Mouse (Mus musculus): ENCODE measurements at regions not wholly inside any gene's neighbourhood (a gene's known extent, or its start where the extent isn't known, plus 50 kb on each side); places are given as distances from the start of the nearest gene placed in this dataset.

DNA sequence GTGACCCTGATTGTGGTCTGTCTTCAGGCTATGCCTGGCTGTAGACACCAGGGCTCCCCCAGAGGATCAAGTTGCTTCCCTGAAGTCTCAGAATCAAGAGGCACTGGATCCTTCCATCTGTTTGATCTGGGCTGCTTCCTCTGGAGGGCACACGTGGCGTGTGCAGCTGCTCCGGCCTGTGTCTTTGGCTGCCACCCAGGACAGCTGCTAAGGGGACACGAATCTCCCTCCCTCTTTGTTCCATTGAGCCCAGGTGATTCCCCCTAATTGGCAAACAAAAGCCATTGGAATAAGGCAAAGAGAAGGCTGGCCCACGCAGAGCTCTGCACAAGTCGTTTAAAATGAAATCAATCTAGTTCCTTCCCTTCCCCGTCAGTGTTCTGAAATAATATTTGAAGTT, 170.7 kb upstream of the Gas1 start:
- H3K4me3 ChIP-seq = no peak overlapping the region
- TF ChIP-seq CTCF (IDR thresholded peaks at IDR 0.05) = no peak
- intact Hi-C loops (cut with DNase I) = no loop called here
- H3K27ac ChIP-seq = peak overlapping the region; percentile 58
- peak; percentile 78 for DNase-seq

DNA sequence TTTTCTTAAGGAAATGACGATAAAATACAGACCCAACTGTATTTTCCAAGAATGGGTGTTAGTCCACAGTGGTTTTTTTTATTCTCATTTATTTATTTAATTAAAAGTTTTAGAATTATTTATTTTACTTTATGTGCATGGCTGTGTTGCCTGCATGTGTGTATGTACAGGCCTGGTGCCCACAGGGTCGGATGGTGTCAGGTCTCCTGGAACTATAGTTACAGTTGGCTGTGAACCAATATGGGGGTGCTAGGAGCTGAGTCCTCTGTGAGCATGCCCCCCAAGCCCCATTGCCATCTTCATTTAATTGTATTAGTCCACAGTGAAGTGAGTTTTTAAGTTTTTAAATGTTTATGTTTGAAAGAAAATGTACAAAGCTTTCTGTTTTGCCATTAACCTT, 171.3 kb upstream of the Gas1 start:
- TF ChIP-seq CTCF (IDR thresholded peaks at IDR 0.05) = no peak

DNA sequence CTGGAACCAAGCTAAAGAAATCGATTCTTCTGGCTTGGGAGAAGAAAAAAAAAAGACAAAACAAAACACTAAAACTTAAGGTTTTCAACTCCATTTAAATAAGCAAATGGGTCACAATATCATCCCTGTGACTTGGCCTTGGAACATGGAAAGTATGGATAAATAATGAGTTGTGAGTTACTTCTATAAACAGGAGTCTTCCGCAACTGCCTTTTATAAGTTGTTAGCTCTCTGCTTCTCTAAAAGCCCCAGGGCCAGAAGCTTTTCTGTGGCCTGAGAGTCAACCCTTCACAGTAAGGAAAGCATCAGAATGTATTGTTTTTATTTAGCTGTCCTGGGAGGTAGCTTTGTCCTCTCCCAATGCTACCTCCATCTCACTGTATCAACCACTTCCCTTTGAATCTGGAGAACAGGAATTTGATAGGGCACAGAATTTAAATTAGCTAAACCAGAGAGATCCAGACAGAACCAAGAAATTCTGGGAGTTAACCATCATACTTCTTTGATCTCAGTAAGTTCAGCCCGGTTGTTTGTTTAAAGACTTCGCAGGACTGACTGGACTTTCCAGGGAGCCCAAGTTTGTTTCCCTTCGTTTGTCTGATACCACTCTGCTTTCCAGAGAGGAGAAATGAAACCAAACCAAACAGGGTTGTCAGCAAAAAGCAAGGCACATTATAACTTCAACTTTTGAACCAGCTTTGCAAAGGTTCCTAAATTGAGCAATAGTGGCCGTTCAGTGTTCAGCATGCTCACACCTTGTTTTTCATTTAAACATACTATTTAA, 178.7 kb upstream of the Gas1 start:
- intact Hi-C loops (cut with DNase I) = no loop called here
- no peak for TF ChIP-seq CTCF (IDR thresholded peaks at IDR 0.05)
- Histone ChIP-seq H3K4me3 (no peak overlapping the region), H3K27ac (peak overlapping the region; percentile 63)
- DNase-seq = no peak

More for the DNA sequence above, 171.3 kb upstream of the Gas1 start:
- intact Hi-C loops (cut with DNase I) = no loop called here
- no peak for DNase-seq
- Histone ChIP-seq H3K27ac (peak overlapping the region; percentile 58; the same call in 1 of the 2 replicates), H3K4me3 (no peak overlapping the region)

DNA sequence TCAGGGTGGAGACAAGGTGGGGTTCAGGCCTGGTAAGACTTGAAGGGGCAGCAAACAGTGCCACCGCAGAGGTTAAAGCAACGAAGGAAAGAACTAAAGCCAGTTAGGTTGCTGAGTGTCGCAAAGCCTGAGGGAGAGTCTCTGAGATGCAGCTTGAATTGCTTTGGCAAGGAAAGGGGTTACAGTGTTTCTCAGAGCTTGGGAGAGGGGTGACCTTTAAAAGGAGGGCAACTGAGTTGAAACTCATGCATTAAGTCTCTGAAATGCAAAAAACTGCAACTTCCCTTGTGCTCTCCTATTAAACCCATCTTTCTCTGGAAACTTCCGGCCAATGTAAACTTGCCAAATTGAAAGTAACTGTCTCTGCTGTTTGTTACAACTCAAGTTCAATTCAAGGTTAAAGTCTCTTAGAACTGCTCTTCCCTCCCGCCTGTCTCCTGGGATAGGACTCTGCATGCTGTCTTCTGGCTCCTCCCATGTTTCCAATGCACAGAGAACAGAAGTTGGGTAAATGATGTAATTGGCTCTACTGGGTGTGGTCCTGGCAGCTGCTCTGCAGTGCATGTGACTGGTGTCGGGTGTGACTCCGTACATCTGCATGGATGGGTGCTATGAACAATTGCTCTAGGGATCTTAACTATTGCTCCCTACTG, 181.4 kb upstream of the Gas1 start:
- Histone ChIP-seq H3K27ac (peak overlapping the region; percentile 59), H3K4me3 (no peak overlapping the region)
- no peak for TF ChIP-seq CTCF (IDR thresholded peaks at IDR 0.05)
- no peak for DNase-seq
- intact Hi-C loops (cut with DNase I) = no loop called here

DNA sequence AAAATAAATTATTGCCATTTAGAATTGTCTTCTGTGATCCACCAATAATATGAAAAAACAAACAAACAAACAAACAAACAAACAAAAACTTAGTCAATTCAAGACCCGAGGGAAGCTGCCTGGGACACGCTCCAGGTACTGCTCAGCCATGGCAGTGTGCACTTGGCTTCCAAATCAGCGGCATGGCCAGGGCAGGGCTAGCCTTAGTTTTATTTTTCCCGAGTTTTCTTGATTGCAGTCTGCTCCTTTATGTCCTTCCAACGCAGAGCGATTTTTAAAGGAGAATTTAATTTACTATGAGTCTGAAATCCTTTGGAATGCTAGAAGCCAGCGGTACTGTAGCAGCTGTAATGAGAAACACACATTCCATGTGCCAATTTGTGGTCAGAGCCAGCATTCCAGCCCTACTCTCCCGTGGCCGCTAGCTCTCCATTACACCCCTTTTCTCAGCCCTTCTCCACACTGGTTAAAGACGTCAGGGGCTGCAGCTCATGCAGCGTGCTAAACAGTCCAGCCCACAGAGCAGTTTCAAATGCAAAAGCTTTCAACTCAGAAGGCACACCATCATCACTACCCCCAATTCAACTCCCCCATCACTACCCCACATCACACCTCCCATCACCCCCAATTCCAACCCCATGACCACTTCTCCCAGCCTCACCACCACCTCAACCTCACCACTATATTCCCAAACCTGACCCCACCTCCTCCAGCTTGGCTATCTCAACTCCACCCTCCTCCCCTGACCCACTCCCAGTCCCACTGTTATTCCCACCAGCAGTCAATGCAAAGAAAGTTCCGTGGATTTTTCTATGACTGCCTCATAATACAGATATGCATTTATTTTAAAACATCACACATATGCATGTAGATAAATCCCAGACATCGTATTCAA, 187.9 kb upstream of the Gas1 start:
- Histone ChIP-seq H3K4me3 (peak overlapping the region; percentile 54), H3K27ac (peak overlapping the region; percentile 50)
- peak; percentile 57 for DNase-seq
- no peak for TF ChIP-seq CTCF (IDR thresholded peaks at IDR 0.05)
- intact Hi-C loops (cut with DNase I) = no loop called here

DNA sequence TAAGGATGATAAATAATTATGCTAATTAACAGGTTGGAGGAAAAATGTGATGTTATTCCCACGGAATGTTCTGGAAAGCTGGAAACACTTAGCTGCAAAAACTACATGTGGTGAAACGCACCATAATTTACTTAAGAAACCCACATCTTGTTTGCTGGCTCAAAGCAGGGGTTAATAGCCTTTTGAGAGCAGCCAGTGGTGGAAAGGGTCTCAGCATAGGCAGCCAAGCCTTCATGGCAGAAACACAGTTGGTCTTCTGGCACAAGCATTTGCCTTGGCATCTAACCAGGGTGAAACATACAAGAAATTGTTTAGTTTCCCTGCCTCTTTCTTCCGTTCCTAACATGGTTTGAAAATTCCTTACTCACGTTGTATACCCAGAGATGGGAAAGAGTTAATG, 192.1 kb upstream of the Gas1 start:
- Histone ChIP-seq H3K4me3 (no peak overlapping the region), H3K27ac (no peak overlapping the region)
- no peak for TF ChIP-seq CTCF (IDR thresholded peaks at IDR 0.05)
- DNase-seq = no peak
- intact Hi-C loops (cut with DNase I) = no loop called here

DNA sequence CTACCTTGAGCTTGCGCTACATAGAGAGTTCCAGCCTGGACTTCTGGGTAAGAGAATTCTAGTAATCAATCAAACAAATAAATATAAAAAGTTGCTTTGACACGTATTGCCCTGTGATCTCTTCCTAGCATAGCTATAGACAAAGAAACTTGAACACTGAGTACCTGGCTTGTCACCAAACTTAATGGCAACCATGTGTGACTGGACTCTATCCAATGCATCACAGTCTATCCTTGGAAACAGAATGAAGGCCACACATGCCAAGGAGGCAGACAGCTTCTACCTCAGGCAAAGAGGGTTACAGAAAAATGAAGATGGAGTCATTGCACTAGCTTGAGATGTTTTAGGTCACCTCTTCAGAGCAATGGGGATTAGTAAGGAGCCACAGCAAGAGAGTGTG, 194.5 kb upstream of the Gas1 start:
- no peak for TF ChIP-seq CTCF (IDR thresholded peaks at IDR 0.05)
- Histone ChIP-seq H3K4me3 (no peak overlapping the region), H3K27ac (no peak overlapping the region)
- no peak for DNase-seq
- intact Hi-C loops (cut with DNase I) = no loop called here

DNA sequence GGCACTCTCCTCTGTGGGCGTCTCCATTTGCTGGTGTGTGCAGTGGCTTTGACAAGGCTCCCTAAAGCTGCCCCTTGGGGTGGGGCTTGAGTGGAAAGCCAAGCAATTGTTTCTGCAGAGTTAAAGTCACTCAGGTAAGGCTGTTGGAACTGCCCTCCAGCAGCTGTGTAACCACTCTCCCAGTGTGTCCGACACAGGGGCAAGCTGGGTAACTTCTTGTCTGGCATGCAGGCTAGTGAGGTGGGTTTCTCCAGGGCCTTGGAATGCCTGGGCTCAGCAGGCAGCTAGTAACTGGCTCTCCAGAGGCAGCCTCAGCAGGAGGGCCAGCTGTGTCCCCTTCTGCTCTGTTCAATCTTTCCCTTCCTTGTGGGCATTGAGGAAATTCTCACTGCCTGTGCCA, 199.5 kb upstream of the Gas1 start:
- DNase-seq = no peak
- intact Hi-C loops (cut with DNase I) = no loop called here
- TF ChIP-seq CTCF (IDR thresholded peaks at IDR 0.05) = no peak
- Histone ChIP-seq H3K4me3 (no peak overlapping the region), H3K27ac (no peak overlapping the region)

DNA sequence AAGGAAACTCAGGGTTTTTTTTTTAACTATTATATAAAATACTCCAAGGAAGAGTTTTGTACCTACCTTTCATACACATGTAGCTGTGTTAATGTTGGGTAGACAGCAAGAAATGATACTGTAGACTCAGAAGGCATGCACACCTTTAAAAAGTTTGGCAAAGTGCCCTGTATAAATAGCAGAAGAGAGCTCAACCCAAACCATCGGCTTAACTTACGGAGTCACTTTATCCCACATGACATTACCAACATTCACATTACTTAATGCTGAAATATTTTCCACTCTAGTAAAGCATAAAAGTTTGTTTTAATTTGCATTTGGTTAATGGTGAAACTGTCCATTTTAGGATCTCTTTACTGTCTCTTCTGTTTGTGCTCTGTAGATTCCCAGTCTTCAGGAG, 205.7 kb upstream of the Gas1 start:
- no peak overlapping the region for H3K27ac ChIP-seq
- intact Hi-C loops (cut with DNase I) = no loop called here

DNA sequence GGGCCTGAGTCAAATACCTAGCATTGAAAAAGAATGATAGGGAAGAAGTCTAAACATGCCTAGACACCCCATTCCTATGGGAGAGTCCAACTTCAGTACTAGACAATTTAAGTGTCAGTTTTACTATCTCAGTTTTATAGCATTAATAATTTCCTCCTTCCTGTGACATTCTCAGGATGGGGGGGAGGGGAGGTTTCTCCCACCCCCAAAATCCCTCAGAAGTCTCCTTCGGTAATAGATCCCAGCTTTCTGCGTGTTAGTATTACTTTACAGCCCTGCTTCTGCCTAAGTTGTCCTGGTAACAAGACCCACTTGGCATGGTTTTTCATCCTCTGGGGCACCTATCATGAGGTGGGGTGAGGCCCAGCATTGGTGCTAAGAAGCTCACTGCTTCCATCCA, 202.9 kb upstream of the Dapk1 start:
- intact Hi-C loops (cut with DNase I) = no loop called here
- Histone ChIP-seq H3K4me3 (no peak overlapping the region), H3K27ac (no peak overlapping the region)
- no peak for DNase-seq
- no peak for TF ChIP-seq CTCF (IDR thresholded peaks at IDR 0.05)

More for the DNA sequence above, 205.7 kb upstream of the Gas1 start:
- no peak for TF ChIP-seq CTCF (IDR thresholded peaks at IDR 0.05)
- DNase-seq = no peak
- no peak overlapping the region for H3K4me3 ChIP-seq

DNA sequence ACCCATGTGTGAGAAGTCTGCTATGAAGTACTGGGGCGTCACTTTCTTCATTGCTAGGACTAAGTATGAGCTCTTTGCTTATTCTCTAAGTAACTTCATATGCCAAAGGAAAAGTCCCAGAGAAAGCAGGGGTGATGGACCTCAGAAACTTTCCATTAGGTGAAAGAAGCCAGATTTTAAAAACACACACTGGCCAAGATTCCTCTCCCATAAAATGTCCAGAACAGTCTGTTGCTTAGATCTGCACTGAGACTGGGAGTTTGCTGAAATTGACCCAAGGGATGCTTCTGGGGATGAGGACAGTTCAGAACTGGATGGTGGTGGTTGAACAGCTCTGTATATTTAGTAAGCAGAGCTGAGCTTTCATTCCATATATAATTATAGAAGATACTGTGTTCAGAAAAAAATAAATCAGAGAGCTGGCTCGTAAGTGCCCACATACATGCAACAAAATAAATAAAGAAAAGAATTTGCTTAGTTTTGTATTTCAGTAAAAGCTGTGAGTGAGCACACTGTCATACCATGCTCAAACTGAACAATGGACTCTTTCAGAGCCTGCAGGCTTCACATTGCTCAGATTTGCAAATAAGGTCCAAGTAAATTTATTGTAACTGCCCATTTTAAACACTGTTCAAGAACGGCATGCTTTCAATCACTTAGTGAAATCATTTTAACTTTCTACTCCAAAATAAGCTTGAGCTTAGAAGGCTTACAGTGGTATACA, 200.8 kb upstream of the Dapk1 start:
- peak overlapping the region; percentile 70 for H3K27ac ChIP-seq
- intact Hi-C loops (cut with DNase I) = no loop called here
- H3K4me3 ChIP-seq = no peak overlapping the region
- no peak for DNase-seq
- TF ChIP-seq CTCF (IDR thresholded peaks at IDR 0.05) = no peak

DNA sequence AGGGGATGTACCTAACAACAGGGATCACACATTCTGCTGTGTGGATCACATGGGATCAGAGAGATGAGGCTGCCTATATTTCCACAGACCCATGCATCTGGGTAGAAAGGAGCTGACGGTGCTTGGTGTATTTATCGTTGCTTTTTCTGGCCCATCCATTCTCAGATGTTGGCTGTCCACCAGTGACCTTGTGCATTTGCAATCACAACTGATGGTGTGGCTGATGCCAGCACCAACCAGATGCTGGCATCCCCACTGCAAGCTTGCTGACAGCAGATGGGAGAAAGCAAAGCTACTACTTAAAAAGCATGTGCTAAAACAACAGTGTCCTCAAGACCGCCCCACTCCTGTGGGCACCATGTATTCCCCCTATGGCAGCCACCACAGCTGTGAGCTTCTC, 198.3 kb upstream of the Dapk1 start:
- H3K4me3 ChIP-seq = no peak overlapping the region
- no peak for TF ChIP-seq CTCF (IDR thresholded peaks at IDR 0.05)
- H3K27ac ChIP-seq = no peak overlapping the region
- intact Hi-C loops (cut with DNase I) = no loop called here
- DNase-seq = no peak
